Mouse (Mus musculus) layer of hippocampus, adult 2 months (tissue): ENCODE data around the gene Trmu. TPM values are rescaled to one million over a fixed set of nuclear protein-coding genes. Genes with fewer than 3 reads are reported as not detected.

Source experiments
- DNase-seq, 2 experiments: peaks; one replicate each; pipeline ENCODE4 v3.0.0; 2022; ENCODE audit warnings: low spot score in 2 of 2
- H3K27ac ChIP-seq: fragments of 200-600 bp; 2 replicates; pipeline ENCODE4 v1.8.1; 2022
- H3K4me3 ChIP-seq: fragments of 200-600 bp; 2 replicates; pipeline ENCODE4 v1.8.1; 2022; ENCODE audit warnings: mild to moderate bottlenecking
- CTCF ChIP-seq: fragments of 200-600 bp; conservative IDR thresholded peaks from 2 replicates; pipeline ENCODE4 v1.8.1; 2022; ENCODE audit warnings: antibody characterized with exemption, mild to moderate bottlenecking, moderate library complexity
- total RNA-seq, 2 experiments: library from RNA; stranded (reverse); gene quantifications; 2 replicates each; pipeline ENCODE4 v1.2.3; 2021

Trmu gene
- total RNA-seq, 2 experiments from 2014 or later: 36.9 to 41.5 TPM

- H3K27ac ChIP-seq: no peak overlapping the region
- DNase-seq: peak; percentile 76 to 85
- no peak overlapping the region for H3K4me3 ChIP-seq
- peak; percentile 97; the same call in 1 of the 2 replicates for TF ChIP-seq CTCF
Observed at GRCm38 (mm10) chr15:85867696-85868095, 11.4 kb upstream of the Trmu start.

- TF ChIP-seq CTCF: no peak
- no peak overlapping the region for H3K27ac ChIP-seq
- no peak overlapping the region for H3K4me3 ChIP-seq
- no peak for DNase-seq
Observed at GRCm38 (mm10) chr15:85877336-85877735, 1.8 kb upstream of the Trmu start.

- Histone ChIP-seq H3K4me3 (peak overlapping the region; percentile 93), H3K27ac (peak overlapping the region; percentile 93)
- no peak for DNase-seq
- no peak for TF ChIP-seq CTCF
Observed at GRCm38 (mm10) chr15:85879498-85879895, 385 bp downstream of the Trmu start.

GRCm38 (mm10) chr15:85885606-85886005, 6.5 kb downstream of the Trmu start:
- Histone ChIP-seq H3K27ac (no peak overlapping the region), H3K4me3 (no peak overlapping the region)
- DNase-seq: no peak
- no peak for TF ChIP-seq CTCF

GRCm38 (mm10) chr15:85889235-85889634, 10.1 kb downstream of the Trmu start:
- Histone ChIP-seq H3K4me3 (no peak overlapping the region), H3K27ac (no peak overlapping the region)
- no peak for TF ChIP-seq CTCF
- no peak for DNase-seq

- Histone ChIP-seq H3K4me3 (no peak overlapping the region), H3K27ac (no peak overlapping the region)
- TF ChIP-seq CTCF: no peak
- no peak for DNase-seq
Observed at GRCm38 (mm10) chr15:85891971-85892370, 12.9 kb downstream of the Trmu start.

GRCm38 (mm10) chr15:85892498-85893118, 13.5 kb downstream of the Trmu start:
- Histone ChIP-seq H3K27ac (no peak overlapping the region), H3K4me3 (no peak overlapping the region)
- no peak for TF ChIP-seq CTCF
- no peak for DNase-seq

- DNase-seq: no peak
- Histone ChIP-seq H3K4me3 (no peak overlapping the region), H3K27ac (no peak overlapping the region)
- no peak for TF ChIP-seq CTCF
Observed at GRCm38 (mm10) chr15:85893871-85894270, 14.8 kb downstream of the Trmu start.

GRCm38 (mm10) chr15:85896284-85896683, 17.2 kb downstream of the Trmu start:
- DNase-seq: peak; percentile 61 to 89
- Histone ChIP-seq H3K4me3 (no peak overlapping the region), H3K27ac (no peak overlapping the region)
- TF ChIP-seq CTCF: peak; percentile 94

- DNase-seq: no peak
- Histone ChIP-seq H3K4me3 (no peak overlapping the region), H3K27ac (no peak overlapping the region)
- TF ChIP-seq CTCF: no peak
Observed at GRCm38 (mm10) chr15:85897113-85897512, 18.0 kb downstream of the Trmu start.

GRCm38 (mm10) chr15:85899396-85899795, 20.3 kb downstream of the Trmu start:
- DNase-seq: no peak
- no peak for TF ChIP-seq CTCF
- Histone ChIP-seq H3K4me3 (no peak overlapping the region), H3K27ac (no peak overlapping the region)

GRCm38 (mm10) chr15:85900318-85900717, 21.2 kb downstream of the Trmu start:
- no peak for TF ChIP-seq CTCF
- H3K4me3 ChIP-seq: no peak overlapping the region
- H3K27ac ChIP-seq: no peak overlapping the region
- DNase-seq: no peak

GRCm38 (mm10) chr15:85900801-85901200, 21.7 kb downstream of the Trmu start:
- no peak overlapping the region for H3K27ac ChIP-seq
- H3K4me3 ChIP-seq: no peak overlapping the region
- TF ChIP-seq CTCF: no peak
- DNase-seq: no peak

GRCm38 (mm10) chr15:85902505-85902904, 23.4 kb downstream of the Trmu start:
- no peak for TF ChIP-seq CTCF
- DNase-seq: no peak
- H3K27ac ChIP-seq: no peak overlapping the region
- H3K4me3 ChIP-seq: no peak overlapping the region
